Mouse (Mus musculus) adrenal gland, adult (tissue): ENCODE data around the gene Ppp1r9a.

Experiments used
- DNase-seq, 2 experiments: peaks; one replicate each; pipeline ENCODE4 v3.0.0; 2022 to 2023; ENCODE audit warnings: low spot score in 1 of 2; ENCODE audit not compliant: inconsistent age in 2 of 2

Gene Ppp1r9a

GRCm38 (mm10) chr6:5151171-5151570 is 248.5 kb downstream of the Ppp1r9a start:
- DNase-seq, result peak; percentile 14 to 56

- DNase-seq, result no peak
These were observed 249.5 kb downstream of the Ppp1r9a start for GRCm38 (mm10) chr6:5152185-5152584.

- DNase-seq, result no peak
These were observed 252.1 kb downstream of the Ppp1r9a start for GRCm38 (mm10) chr6:5154786-5155185.

GRCm38 (mm10) chr6:5155313-5155927 is 252.7 kb downstream of the Ppp1r9a start:
- no peak for DNase-seq

- DNase-seq, result no peak
These were observed 254.1 kb downstream of the Ppp1r9a start for GRCm38 (mm10) chr6:5156541-5157425.

- no peak for DNase-seq
These were observed 256.7 kb downstream of the Ppp1r9a start for GRCm38 (mm10) chr6:5159385-5159791.

- DNase-seq, result no peak
These were observed 259.3 kb downstream of the Ppp1r9a start for GRCm38 (mm10) chr6:5162052-5162451.

- no peak for DNase-seq
These were observed 260.9 kb downstream of the Ppp1r9a start for GRCm38 (mm10) chr6:5163507-5164144.

GRCm38 (mm10) chr6:5164855-5165254 is 262.1 kb downstream of the Ppp1r9a start:
- DNase-seq, result no peak

GRCm38 (mm10) chr6:5167051-5167677 is 264.4 kb downstream of the Ppp1r9a start:
- DNase-seq, result peak in 1 of 2 experiments; percentile 32

GRCm38 (mm10) chr6:5168158-5168557 is 265.4 kb downstream of the Ppp1r9a start:
- DNase-seq, result no peak

GRCm38 (mm10) chr6:5171418-5171817 is 268.7 kb downstream of the Ppp1r9a start:
- DNase-seq, result no peak

GRCm38 (mm10) chr6:5172571-5172970 is 269.9 kb downstream of the Ppp1r9a start:
- no peak for DNase-seq

GRCm38 (mm10) chr6:5174179-5174812 is 271.6 kb downstream of the Ppp1r9a start:
- DNase-seq, result no peak

- peak in 1 of 2 experiments; percentile 49 for DNase-seq
These were observed 275.5 kb downstream of the Ppp1r9a start for GRCm38 (mm10) chr6:5177967-5178891.

GRCm38 (mm10) chr6:5179189-5179588 is 276.5 kb downstream of the Ppp1r9a start:
- DNase-seq, result no peak

- no peak for DNase-seq
These were observed 277.9 kb downstream of the Ppp1r9a start for GRCm38 (mm10) chr6:5180645-5181044.

GRCm38 (mm10) chr6:5186229-5186950 is 283.7 kb downstream of the Ppp1r9a start:
- no peak for DNase-seq

GRCm38 (mm10) chr6:5187586-5187985 is 284.9 kb downstream of the Ppp1r9a start:
- DNase-seq, result no peak
